Mouse (Mus musculus) urinary bladder, postnatal 36 days (tissue): ENCODE measurements around the gene Acox2.
A peak's percentile ranks its signal among the peaks of the same experiment; 100 is the strongest.

Experiments used
- DNase-seq, 2 experiments: peaks; one replicate each; pipeline ENCODE4 v3.0.0; 2022; ENCODE audit warnings: low spot score in 2 of 2, mixed read lengths in 1 of 2

The Acox2 gene

DNA sequence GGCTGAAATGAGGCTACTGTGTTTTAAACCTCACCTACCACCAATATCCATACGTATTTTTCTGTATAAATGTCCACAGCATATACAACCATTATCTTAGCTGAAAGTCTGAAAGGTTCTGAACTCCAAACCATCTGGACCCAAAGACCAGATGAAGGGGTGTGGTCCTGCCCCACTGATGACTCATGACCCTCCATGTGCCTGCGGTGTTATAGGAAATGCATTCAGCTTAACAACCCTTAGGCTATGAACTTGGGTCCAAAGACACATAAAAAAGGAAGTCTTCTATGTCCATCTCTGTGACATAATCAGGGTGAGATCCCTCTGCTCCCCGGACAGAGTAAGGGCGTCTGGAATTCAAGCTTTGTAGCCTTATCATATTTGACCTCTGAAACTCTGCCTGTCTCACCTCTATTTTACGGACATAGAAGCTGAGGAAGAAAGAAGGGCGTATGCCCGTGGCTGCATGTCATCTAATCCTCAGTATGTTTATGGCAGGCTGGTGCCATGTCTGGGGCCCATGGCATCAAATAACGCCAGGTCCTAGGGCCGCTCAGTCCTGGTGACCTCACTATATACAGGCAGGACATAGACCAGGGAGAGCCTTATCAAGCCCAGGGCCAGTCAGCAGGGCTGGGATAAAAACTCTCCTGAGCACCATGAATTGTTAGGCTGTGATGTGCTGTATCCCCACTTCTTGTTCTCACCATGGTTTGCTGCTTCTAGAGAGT is 8.8 kb downstream of the Acox2 start:
- no peak for DNase-seq

DNA sequence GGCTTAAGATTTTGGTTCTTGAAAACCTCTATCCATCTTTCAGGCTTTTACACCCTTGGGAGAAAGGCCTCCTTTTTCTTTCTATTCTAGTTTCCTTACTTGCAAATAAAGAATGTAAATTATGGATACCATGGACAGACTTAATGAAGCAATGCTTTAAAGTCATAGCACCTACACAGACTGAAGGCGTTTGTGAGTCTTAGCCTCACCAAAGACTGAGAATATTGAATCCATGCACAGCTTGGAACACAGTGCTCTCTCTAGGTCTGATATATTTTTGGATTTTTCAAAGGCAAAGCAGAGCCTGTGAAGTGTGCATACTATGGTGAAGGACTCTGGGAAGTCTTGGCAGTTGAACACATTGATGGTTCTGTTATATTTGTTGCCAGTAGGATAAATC is 9.9 kb downstream of the Acox2 start:
- DNase-seq, result no peak

DNA sequence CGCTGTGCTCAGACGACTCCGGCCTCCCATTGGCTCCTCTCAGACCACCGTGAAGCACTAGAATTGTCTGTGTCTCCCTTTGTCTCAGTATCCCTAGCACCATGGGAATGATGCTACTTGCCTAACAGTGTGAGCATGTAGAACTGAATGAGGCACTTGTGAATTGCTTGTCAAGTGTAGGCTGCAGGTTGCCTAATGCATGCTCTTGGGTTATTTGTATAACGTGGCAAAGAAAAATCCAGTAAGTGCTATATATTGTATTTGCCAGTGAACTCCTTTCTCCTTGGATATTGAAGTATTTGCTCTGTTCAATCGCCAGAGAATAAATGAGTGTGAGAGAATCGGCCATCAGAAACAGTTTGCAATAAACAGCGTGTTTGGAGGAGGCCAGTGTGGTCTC is 12.3 kb downstream of the Acox2 start:
- no peak for DNase-seq

DNA sequence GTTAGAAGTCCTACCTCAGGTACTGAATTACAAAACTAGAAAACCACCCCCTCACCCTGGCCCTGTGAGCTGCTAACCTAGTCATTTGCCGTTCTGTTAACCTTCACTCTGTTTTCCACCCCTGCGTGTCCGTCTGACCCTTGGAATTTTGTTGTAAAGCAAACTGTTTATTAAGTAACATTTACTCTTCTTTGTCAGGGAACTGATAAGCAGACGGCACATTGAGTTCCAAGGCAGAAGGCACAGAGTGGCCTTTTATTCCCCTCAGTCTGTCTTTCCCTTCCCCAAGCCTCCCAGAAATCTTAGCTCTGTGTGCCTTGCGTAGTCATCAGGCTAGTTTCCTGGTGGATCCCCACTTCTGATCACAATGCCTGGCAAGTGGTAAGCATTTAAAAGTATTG is 14.9 kb downstream of the Acox2 start:
- no peak for DNase-seq

DNA sequence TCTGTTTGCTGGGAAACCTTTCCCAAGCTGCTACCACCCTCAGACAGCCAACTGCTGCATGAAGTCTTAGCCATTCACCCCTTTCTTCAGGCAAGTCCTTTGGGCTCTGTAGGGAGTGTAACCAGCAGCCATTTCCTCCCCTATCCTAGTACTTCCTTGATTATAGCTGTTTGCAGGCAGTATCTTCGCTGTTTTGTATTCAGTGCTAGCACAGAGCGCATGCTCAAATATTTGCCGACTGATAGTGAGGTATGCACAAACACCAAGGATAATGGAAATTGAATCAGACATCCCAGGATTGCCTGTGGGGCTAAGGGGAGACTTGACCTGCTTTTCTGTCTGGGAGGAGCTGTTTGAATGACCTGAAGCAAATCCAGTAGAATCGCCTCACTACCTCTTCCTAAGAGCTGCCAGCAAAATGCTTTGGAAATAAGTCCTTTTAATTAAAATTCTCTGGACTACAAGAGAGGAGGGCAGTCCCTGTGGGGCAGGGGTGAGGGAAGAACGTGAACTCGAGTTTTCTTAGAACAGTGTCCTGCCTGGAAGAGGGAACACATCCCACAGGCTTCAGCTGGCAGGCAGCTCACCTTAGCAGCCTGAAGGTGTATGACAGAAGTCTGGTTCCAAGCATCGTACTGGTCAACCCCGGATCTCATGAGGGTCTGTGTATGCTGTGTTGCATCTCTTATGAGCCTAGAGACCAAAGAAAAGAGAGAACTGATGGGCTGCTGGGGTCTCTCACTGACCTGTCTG is 15.8 kb downstream of the Acox2 start:
- no peak for DNase-seq

DNA sequence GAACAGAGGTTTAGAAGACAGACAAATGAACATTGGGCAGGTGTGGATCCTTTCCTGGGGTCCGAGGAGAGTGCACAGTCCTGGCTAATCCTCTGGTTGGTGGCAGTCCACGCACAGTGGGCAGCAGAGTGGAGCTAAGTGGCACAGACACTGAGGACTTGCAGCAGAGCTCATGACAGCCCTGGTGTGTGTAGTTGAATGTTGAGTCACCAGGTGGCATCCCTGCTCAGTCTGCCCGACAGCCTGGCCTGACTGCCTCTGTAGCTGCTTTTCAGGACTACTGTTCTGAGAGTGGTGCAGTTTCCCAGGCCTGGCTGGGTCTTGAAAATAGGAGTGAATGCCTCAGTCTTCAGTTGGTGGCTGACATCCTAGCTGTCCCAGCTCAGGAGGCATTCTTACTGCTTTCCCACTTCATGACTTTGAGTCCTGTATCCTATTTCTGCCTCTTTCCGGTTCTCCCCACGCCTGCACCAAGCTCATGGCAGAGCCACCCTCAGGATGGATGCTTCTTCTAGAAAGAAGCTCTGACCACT is 16.7 kb downstream of the Acox2 start:
- peak in 1 of 2 experiments; percentile 21 for DNase-seq

DNA sequence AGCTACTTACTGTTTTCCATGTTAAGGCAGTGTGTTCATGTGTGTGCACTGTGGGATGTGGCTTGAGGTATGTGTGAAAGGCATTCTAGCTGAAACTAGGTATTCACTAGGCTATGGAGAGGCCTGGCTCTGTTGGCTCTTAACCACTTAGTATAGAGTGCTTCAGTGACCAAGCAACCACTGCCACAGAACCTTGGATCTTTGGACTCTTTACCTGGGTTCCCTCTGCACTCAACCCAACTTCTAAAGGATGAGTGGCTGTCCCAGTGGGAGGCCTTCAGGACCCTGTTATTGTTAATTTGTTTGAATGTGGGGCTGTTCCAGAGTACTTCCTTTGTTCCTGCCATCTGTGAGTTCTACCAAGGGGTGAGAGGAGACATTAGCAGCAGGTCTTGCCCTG is 17.3 kb downstream of the Acox2 start:
- DNase-seq, result no peak

DNA sequence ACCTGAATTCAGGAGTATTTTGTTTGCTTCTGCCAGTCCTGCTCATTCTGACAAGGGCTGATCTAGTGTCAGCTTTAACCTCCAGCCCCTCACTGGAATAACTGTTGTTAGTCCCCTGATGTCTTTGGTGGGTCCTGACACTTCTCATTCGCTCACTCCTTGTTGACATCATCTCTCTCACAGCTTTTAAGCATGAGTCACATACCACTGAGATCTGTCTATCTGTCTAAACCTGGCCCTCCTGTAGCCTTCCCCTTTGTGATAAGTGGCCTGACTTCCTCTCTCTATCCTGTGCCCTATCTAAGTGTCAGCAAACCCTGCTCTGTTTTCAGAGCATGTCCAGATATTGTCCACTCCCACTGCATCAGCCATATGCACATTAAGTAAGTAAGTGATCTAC is 25.9 kb downstream of the Acox2 start:
- DNase-seq, result no peak

DNA sequence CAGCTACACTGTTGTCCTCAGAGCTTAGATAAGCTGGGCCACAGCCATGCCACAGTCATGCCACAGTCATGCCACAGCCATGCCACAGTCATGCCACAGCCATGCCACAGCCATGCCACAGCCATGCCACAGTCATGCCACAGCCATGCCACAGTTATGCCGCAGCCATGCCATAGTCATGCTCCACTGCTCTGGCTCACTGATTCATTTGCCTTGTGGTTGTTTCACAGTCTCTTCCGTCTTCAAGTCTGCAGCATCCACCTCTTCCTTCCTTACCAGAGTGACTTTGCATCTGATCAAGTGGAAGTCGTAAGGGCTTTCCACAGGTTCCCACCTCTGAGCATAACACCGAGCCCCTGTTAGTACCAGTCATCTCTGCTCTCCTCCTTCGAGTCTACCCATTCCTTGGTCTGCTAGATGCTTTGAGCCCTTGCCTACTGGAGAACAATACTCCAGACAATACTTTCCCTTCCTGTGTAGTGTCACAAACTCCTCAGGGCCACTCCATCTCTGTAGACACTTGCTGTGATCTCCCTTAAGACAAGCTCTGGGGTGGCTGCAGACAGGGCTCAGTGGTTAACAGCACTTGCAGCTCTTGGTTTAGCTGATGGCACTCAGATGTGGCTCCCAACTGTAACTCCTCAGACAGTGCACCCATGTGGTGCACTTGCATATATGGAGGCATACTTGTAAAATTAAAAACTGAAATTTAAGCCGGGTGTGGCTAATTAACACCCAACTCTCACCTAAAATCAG is 26.8 kb downstream of the Acox2 start:
- DNase-seq, result no peak

DNA sequence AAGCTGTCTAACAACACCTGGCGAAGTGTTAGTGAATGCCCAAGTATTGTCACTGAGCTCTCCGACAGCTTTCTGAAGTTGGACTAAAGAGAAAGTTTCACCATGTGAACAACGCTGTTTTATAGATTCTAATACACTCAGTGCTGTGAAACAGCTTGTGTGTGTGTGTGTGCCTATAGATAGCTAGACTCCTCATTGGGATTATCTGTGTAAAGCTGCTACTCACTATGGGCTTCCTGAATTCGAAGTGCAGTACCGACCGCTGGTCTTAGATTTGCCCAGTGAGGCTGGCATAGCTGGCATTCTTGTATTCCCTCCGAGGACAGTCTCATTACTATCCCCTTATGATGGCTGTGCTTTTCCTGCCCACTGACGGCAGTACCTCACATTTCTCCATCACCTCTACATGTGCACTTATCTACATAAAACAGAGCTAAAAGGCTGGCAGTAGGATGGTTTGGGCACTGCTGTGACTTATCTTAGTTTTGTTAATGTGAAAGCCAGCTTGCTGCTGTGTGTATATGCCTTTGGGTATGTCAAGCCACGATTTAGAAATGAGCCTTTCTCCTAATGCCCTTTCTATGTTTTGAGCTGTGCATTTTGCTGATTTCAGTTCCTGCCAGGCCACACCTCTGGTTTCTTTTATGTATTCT is 29.7 kb downstream of the Acox2 start:
- DNase-seq, result no peak

DNA sequence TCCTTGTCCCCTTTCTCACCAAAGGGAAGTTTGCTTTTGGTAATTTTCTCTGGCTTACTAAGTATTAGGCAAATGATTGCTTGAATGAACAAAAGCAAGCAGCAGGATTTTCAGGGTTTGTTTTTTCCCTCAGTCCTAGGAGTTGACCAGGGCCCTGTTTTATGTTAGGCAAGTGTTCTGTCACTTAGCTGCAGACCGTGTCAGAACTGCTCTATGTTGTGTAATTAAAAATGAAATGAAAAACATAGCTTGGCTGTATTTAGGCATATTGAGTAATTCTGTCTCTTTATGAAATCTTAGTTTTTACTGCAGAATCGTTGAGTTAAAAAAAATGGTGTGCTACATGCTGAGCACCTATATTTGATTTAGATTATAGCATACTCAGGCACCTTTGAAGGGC is 34.3 kb downstream of the Acox2 start:
- no peak for DNase-seq

DNA sequence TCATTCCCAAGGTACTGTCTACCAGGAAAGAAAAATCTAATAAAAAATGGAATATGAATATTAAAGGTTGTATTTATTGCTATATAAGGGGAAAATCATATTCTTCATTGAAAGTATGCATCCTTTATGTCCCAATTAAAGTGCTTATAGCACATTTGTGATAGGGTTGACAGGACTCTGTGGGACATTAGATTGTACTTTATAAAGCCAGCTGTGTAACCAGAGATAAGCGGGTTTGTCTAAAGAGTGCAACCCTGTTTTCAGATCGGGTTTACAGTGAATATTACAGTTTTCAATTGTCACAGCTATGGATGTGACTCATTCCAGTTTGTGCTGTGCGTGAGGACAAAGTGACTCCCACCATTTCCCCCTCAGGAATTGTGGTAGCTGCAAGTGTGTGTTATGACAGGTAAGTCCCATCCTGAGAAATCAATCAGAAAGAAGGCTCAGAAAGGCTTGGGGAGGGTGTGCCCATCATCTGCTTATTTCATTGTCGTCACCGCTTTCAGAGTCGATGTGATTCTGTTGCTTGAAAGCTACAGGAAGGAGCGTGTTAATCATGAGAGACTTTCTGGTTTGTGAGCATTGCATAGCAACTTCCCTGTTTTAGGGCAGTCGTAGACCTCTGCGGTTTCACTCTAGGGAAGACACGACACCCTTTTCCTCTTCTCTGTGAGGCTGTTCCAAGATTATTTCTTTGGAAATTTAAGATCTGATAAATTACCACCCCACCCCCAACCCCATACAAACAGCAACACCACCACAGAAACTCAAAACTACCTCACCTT is 35.5 kb downstream of the Acox2 start:
- no peak for DNase-seq

DNA sequence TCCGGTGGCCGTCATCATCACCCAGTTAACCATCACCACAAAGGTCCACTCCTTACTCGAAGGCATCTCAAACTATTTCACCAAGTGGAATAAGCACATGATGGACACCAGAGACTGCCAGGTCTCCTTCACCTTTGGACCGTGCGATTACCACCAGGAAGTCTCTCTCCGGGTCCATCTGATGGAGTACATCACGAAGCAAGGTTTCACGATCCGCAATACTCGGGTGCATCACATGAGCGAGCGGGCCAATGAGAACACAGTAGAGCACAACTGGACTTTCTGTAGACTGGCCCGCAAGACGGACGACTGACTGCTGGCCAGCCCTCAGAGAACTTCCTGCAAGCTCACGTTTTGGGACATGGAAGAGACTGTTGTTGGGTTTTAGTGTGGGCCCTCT is 36.6 kb downstream of the Acox2 start:
- no peak for DNase-seq

DNA sequence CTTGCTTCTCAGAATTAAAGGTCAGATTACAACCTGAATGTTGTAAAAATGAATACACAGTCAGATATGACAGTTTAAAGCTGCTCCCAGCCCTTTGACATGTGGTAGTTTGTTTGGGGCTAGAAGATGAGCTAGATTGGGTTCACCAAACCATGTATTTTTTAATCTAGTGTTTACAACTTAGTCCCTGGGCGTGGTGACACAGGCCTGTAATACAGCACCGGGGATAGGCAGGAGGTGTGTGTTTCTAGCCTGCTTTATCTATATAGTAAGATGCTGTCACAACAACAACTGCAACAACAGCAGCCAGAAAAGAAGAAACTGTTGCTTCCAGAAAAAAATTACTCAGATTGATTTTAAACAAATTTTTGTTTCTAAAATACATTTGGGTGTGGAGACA is 38.2 kb downstream of the Acox2 start:
- DNase-seq, result no peak

DNA sequence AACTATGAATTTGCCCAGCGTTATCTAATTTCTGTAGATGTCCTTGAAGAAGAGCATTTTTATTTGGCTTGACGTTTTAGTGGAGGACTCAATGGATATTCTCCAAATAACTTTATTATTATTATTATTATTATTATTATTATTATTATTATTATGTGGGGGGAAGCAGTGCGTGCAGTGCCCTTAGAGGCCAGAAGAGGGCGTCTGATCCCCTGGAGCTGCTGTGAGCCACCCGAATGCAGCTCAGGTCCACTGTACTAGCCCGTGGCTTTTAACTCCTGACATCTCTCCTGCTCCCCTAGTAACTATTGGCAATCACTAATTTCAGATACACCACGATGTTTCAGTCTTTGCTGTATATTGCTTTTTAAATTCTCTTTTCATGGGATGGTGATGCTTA is 38.8 kb downstream of the Acox2 start:
- no peak for DNase-seq

DNA sequence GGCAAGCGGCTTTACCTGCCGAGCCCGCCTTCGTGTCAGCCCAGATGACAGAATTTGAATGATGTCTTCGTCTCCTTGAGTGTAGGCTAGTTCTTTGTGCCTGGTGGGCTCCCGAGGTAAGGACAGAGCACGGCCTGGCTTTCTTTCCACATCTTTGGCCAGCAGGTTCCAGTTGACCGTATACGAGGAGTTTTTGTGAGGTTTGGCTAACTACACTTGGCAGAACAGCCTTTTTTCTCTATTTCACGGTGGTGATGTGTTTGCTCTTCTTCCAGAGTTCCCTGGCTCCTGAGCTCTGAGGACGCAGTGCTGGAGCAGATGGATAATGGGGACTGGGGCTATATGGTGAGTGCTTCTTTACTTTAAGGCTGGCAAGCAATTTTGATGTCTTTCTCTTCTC is 39.3 kb downstream of the Acox2 start:
- DNase-seq, result no peak

DNA sequence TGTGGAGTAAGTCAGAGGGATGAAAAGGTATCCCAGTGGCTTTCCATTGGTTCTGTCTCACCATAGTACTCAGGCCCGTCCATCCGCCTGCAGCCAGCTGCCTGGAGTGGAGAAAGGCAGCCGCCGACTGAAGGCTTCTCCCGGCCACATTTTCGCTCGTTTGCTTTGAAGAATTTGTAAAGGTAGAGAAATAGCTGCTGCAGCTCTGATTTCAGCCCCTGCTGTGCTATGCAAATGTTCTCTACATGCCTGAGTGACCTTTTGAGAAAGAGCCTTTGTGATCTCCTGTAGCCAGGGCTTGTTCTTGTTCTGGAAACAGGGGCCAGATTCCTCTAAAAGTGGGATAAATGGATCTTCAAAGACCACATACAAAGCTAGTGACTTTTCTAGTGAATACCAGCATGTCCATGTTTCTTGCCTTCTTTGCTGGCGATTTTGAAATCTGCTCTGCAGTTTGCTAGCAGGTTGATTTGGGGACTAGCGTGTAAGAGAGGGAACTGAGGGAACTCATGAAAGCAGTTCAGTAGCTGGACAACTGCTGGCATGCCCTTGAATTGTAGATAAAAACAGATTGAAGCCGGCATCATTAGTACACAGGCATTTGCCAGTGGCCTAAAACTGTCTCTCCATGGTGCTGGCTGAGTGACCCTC is 40.3 kb downstream of the Acox2 start:
- no peak for DNase-seq

DNA sequence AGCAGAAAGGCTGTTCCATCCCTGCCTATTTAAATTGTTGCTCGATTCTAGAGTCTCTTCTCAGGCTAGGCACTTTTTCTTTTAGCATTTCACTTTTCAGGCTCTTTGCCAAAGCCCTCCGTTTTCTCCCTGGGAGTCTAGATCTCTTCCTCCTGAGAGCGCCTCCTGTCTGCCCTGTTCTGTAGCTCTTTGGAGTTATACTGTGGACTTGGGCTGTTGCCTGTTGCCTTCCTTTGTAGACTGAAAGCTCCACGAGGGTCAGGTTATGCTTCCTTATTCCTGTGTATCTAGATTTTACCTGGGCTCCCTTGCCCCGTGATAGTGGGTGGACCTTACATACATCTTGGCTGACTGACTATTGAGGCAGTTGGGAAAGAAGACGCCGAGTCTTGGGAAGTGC is 40.9 kb downstream of the Acox2 start:
- no peak for DNase-seq

DNA sequence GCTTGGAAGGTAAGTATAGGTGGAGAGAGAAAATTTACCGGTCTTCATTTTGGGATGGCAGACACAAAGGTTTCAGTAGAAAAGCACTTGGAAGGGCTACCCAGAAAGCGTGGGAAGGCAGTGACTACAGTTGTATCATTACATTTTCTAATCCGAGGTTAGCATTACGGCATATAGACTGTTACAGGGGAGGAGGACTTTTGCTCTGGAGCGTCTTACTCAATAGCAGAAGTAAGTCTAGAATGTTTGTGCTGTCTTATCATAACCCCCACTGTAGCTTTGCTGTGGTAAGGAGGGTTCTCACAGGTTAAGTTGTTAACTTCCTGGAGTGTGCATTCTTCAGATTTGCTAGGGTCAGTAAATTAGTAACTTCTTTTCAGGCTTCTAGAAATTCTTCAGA is 43.1 kb downstream of the Acox2 start:
- DNase-seq, result no peak

DNA sequence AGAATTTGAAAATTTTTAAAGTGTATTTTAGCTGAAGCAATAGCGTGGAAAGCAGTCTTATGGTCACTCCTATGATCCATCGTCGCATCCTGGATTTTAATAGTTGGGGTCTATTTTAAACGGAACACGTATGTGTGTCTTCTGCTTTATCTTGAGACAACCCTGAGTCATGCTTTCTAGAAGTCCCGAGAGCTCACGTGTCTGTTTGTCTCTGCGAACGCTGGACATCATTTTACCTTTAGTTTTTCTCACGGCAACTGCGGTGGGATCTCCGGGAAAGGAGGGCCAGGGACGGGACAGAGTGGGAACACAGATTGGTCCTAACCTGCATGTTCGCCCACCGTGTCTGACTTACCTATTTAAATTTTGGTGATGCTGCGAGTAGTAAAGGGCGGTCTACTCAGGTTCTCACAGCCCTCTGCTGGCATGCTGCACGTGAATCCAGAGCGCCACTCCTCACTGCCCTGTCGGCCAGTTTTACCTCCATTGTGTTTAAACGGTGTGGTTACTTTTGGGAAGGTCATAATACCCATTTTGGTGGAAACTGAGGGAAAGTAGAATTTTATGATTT is 43.9 kb downstream of the Acox2 start:
- no peak for DNase-seq
